Mouse (Mus musculus) retina, adult 2 months (tissue): ENCODE data around the gene Hoxa7.

Experiments used
- DNase-seq: peaks from one replicate; pipeline ENCODE4 v3.0.0-alpha.2; 2012; ENCODE audit warnings: low read depth, low spot score

Gene Hoxa7

GRCm38 (mm10) chr6:52200073-52200750 lies 21.4 kb downstream of the Hoxa7 start:
- DNase-seq, result no peak

GRCm38 (mm10) chr6:52197271-52197670 lies 24.4 kb downstream of the Hoxa7 start:
- no peak for DNase-seq

- DNase-seq, result no peak
Measured at GRCm38 (mm10) chr6:52196811-52197210, 24.8 kb downstream of the Hoxa7 start.

GRCm38 (mm10) chr6:52194690-52195089 lies 27.0 kb downstream of the Hoxa7 start:
- DNase-seq, result no peak

- peak; percentile 20 for DNase-seq
Measured at GRCm38 (mm10) chr6:52191860-52192550, 29.6 kb downstream of the Hoxa7 start.

- DNase-seq, result no peak
Measured at GRCm38 (mm10) chr6:52190906-52191810, 30.5 kb downstream of the Hoxa7 start, which contains the start of gene Hoxa4. Hoxa4 (minus strand) TSS chr6:52191753.

GRCm38 (mm10) chr6:52190410-52190809 lies 31.2 kb downstream of the Hoxa7 start:
- no peak for DNase-seq

GRCm38 (mm10) chr6:52189909-52190308 lies 31.7 kb downstream of the Hoxa7 start:
- DNase-seq, result no peak

GRCm38 (mm10) chr6:52189172-52189591 lies 32.5 kb downstream of the Hoxa7 start:
- no peak for DNase-seq

GRCm38 (mm10) chr6:52186500-52186899 lies 35.2 kb downstream of the Hoxa7 start:
- DNase-seq, result no peak

- DNase-seq, result no peak
Measured at GRCm38 (mm10) chr6:52185834-52186233, 35.8 kb downstream of the Hoxa7 start.

GRCm38 (mm10) chr6:52185222-52185621 lies 36.4 kb downstream of the Hoxa7 start:
- DNase-seq, result no peak

GRCm38 (mm10) chr6:52184668-52185067 lies 37.0 kb downstream of the Hoxa7 start:
- no peak for DNase-seq

- no peak for DNase-seq
Measured at GRCm38 (mm10) chr6:52183311-52184080, 38.2 kb downstream of the Hoxa7 start.

GRCm38 (mm10) chr6:52182793-52183192 lies 38.9 kb downstream of the Hoxa7 start:
- DNase-seq, result no peak

- no peak for DNase-seq
Measured at GRCm38 (mm10) chr6:52182030-52182429, 39.6 kb downstream of the Hoxa7 start.

GRCm38 (mm10) chr6:52180726-52181125 lies 40.9 kb downstream of the Hoxa7 start:
- DNase-seq, result no peak

GRCm38 (mm10) chr6:52180213-52180710 lies 41.4 kb downstream of the Hoxa7 start:
- no peak for DNase-seq

- no peak for DNase-seq
Measured at GRCm38 (mm10) chr6:52179690-52180089, 42.0 kb downstream of the Hoxa7 start.

- DNase-seq, result no peak
Measured at GRCm38 (mm10) chr6:52178918-52179665, 42.6 kb downstream of the Hoxa7 start.
